Mouse (Mus musculus): ENCODE measurements around the gene Krt83. TPM values are rescaled to one million over a fixed set of nuclear protein-coding genes. Genes with fewer than 3 reads are reported as not detected.
"Not testable (repeated sequence)": the region's sequence is repeated elsewhere in the genome, so short reads cannot be mapped to it uniquely, and the experiment has no call there.

Krt83 gene
- polyA plus RNA-seq (2014; fragmentation: Nextera tagmentation; extraction: Ambion mirVana) = not detected in 2 replicates

GRCm38 (mm10) chr15:101491431-101491830 lies at the start of gene Krt83:
Krt83 (minus strand) TSS chr15:101491512.
- no peaks in the 10 kb centered on the region for H3K9me3 ChIP-seq (replicated peaks; ENCODE audit: control insufficient read depth, low read length)
- no peak within 1 kb of the TSS for H3K4me2 ChIP-seq (ENCODE audit: low read depth, low read length)
- no peak for ATAC-seq (replicated peaks; ENCODE audit: insufficient number of reproducible peaks, low FRiP score, low TSS enrichment, low read depth)
- no peak within 1 kb of the TSS for H3K9ac ChIP-seq (replicated peaks; ENCODE audit: low read length)
- no peak within 1 kb of the TSS for H3K4me3 ChIP-seq (ENCODE audit: low read depth, low read length)
- no peak within 1 kb of the TSS for H3K27ac ChIP-seq (replicated peaks; ENCODE audit: low read depth, low read length)
- H3K4me1 ChIP-seq (ENCODE audit: control insufficient read depth, insufficient read depth, low read length) = no peaks in the 10 kb centered on the region; the same call in 1 of the 2 replicates
- H3K27me3 ChIP-seq (ENCODE audit: control insufficient read depth, insufficient read depth, low read length) = no peaks in the 10 kb centered on the region
- 81% methylated on average over 6 of the region's 6 CpGs for WGBS
- no peak for DNase-seq (ENCODE audit: low spot score)
- H3K36me3 ChIP-seq (replicated peaks; ENCODE audit: control insufficient read depth, insufficient read depth, low read depth, low read length) = no peaks in the 10 kb centered on the region

DNA sequence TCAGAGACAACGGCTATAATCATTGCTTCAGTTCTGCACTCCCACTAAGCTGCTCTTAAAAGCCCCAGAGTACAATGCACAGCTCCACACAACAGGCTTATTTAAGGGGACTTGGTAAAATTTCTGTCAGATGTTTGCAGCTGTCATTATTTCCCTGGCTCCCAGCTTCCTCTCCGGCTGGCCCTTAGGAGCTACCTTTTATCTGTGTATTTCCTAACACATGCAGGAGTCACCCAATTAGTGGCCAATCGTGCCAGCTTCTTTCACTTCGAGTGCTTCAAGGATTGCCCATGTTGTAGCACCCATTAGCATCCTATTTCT lies 47.2 kb upstream of the Krt83 start:
- no peak overlapping the region for H3K9ac ChIP-seq (replicated peaks; ENCODE audit: low read length)
- no peak overlapping the region for H3K4me3 ChIP-seq (ENCODE audit: low read depth, low read length)
- H3K9me3 ChIP-seq (replicated peaks; ENCODE audit: control insufficient read depth, low read length) = no peaks in the 10 kb centered on the region
- 64% methylated on average over 4 of the region's 4 CpGs for WGBS
- ATAC-seq (replicated peaks; ENCODE audit: insufficient number of reproducible peaks, low FRiP score, low TSS enrichment, low read depth) (no peak), DNase-seq (ENCODE audit: low spot score) (no peak)
- no peaks in the 10 kb centered on the region for H3K27me3 ChIP-seq (ENCODE audit: control insufficient read depth, insufficient read depth, low read length)
- H3K36me3 ChIP-seq (replicated peaks; ENCODE audit: control insufficient read depth, insufficient read depth, low read depth, low read length) = no peaks in the 10 kb centered on the region
- no peak overlapping the region for H3K4me2 ChIP-seq (ENCODE audit: low read depth, low read length)
- H3K4me1 ChIP-seq (ENCODE audit: control insufficient read depth, insufficient read depth, low read length) = no peaks in the 10 kb centered on the region
- H3K27ac ChIP-seq (replicated peaks; ENCODE audit: low read depth, low read length) = no peak overlapping the region

DNA sequence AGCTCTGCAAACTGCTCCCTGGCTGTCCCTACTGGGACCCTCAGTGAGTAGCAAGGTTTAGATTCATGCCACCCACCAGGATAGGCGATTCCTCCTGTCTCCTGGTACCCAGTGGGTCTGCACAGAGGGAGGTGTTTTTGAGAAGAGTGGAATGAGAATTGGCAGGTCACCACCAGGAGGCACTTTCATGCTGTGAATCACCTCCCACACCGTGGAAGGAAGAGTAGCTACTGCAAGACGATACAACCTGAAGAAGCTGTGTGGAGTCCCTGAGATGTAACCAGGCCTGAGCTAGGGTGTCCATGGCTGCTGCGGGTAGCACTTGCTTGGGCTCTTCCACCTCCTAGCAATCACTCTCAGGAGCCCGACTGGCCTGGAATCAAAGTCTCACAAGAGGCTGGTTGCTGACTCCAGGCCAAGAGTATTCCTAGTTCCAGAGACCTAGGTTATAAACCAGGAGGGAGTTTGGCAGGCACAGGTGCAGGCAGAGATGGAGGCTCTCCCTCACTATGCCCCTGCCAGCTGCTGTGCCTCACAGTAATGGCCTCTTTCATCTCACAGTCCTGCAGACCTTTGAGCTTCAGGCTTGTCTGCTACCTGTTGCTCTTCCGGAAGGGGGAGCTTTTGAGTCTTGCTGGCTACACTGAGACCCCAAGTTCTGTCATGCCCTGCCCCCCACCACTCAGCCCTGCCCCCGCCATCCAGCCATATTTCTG lies 46.7 kb upstream of the Krt83 start:
- Histone ChIP-seq H3K36me3 (replicated peaks; ENCODE audit: control insufficient read depth, insufficient read depth, low read depth, low read length) (no peaks in the 10 kb centered on the region), H3K4me2 (ENCODE audit: low read depth, low read length) (no peak overlapping the region), H3K27ac (replicated peaks; ENCODE audit: low read depth, low read length) (no peak overlapping the region), H3K9me3 (replicated peaks; ENCODE audit: control insufficient read depth, low read length) (no peaks in the 10 kb centered on the region), H3K9ac (replicated peaks; ENCODE audit: low read length) (no peak overlapping the region), H3K27me3 (ENCODE audit: control insufficient read depth, insufficient read depth, low read length) (no peaks in the 10 kb centered on the region), H3K4me1 (ENCODE audit: control insufficient read depth, insufficient read depth, low read length) (no peaks in the 10 kb centered on the region), H3K4me3 (ENCODE audit: low read depth, low read length) (no peak overlapping the region)
- DNase-seq (ENCODE audit: low spot score) (peak; percentile 22), ATAC-seq (replicated peaks; ENCODE audit: insufficient number of reproducible peaks, low FRiP score, low TSS enrichment, low read depth) (no peak)
- WGBS = 35% methylated on average over 7 of the region's 7 CpGs

- Histone ChIP-seq H3K9ac (replicated peaks; ENCODE audit: low read length) (no peak overlapping the region), H3K36me3 (replicated peaks; ENCODE audit: control insufficient read depth, insufficient read depth, low read depth, low read length) (no peaks in the 10 kb centered on the region), H3K9me3 (replicated peaks; ENCODE audit: control insufficient read depth, low read length) (no peaks in the 10 kb centered on the region), H3K27ac (replicated peaks; ENCODE audit: low read depth, low read length) (no peak overlapping the region), H3K4me2 (ENCODE audit: low read depth, low read length) (no peak overlapping the region), H3K4me3 (ENCODE audit: low read depth, low read length) (no peak overlapping the region), H3K27me3 (ENCODE audit: control insufficient read depth, insufficient read depth, low read length) (no peaks in the 10 kb centered on the region), H3K4me1 (ENCODE audit: control insufficient read depth, insufficient read depth, low read length) (no peaks in the 10 kb centered on the region)
- WGBS = 66% methylated on average over 9 of the region's 9 CpGs
- ATAC-seq (replicated peaks; ENCODE audit: insufficient number of reproducible peaks, low FRiP score, low TSS enrichment, low read depth) = no peak; the same call in 1 of the 2 replicates
- DNase-seq (ENCODE audit: low spot score) = no peak
Measured at GRCm38 (mm10) chr15:101536054-101536850, 44.9 kb upstream of the Krt83 start.

DNA sequence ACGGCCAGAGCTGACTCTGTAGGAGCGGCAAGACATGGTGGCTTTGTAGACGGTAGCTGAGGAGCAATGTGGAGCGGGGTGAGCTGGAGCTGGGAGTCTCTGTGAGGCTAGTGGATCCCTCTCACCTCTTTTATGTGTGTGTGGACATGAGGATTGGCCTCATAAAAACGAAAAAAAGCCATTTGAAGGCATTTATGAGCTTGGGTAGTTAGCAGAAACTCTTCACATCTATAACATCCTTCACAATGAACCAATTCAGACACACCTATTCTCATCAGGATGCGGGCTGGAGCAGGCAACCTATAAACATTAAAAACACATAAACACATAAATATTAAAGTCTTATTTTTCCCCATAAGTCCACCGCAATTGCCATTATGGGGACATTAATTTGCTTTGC lies 41.4 kb upstream of the Krt83 start, which contains the start of gene Krt84:
TSS of gene Krt84 (minus strand) at position 101 of the 400 bp plus-strand sequence.
- H3K4me2 ChIP-seq (ENCODE audit: low read depth, low read length) = no peak within 1 kb of the TSS
- DNase-seq (ENCODE audit: low spot score) = no peak
- WGBS = 87% methylated on average over 7 of the region's 7 CpGs
- no peaks in the 10 kb centered on the region for H3K4me1 ChIP-seq (ENCODE audit: control insufficient read depth, insufficient read depth, low read length)
- no peak within 1 kb of the TSS for H3K4me3 ChIP-seq (ENCODE audit: low read depth, low read length)
- no peaks in the 10 kb centered on the region for H3K9me3 ChIP-seq (replicated peaks; ENCODE audit: control insufficient read depth, low read length)
- H3K9ac ChIP-seq (replicated peaks; ENCODE audit: low read length) = no peak within 1 kb of the TSS
- H3K36me3 ChIP-seq (replicated peaks; ENCODE audit: control insufficient read depth, insufficient read depth, low read depth, low read length) = no peaks in the 10 kb centered on the region
- no peaks in the 10 kb centered on the region for H3K27me3 ChIP-seq (ENCODE audit: control insufficient read depth, insufficient read depth, low read length)
- no peak for ATAC-seq (replicated peaks; ENCODE audit: insufficient number of reproducible peaks, low FRiP score, low TSS enrichment, low read depth)
- no peak within 1 kb of the TSS for H3K27ac ChIP-seq (replicated peaks; ENCODE audit: low read depth, low read length)

DNA sequence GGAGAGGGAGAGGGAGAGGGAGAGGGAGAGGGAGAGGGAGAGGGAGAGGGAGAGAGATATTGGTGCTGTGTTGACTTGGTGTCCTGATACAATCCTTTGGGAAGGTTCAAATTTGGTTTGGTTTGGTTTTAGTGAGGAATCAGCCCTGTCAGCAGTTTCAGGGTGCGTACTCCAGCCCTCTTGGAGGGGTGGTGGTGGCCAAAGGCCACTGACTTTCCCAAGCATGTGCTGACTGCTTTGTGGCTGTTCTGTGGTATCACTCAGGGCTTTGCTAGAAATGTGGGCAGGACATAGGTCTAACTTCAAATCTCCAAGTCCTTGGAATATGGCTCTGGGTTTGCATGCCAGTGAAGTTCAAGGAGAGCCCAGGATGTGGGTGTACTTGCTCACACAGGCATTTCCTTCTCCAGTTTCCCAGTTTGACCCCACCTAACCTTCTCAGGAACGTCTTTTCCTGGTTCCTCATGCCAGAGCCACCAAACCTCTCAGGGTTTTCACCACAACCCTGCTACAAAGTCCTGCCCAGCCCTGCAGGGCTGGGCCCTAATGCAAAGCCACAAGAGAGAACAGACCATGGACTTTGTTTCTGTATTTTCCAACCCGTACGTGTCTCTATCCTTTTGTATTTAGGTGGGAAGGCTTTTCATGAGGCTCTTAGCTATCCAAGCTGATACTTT lies 31.4 kb upstream of the Krt83 start:
- ATAC-seq (replicated peaks; ENCODE audit: insufficient number of reproducible peaks, low FRiP score, low TSS enrichment, low read depth) = no peak
- 68% methylated on average over 4 of the region's 4 CpGs for WGBS

GRCm38 (mm10) chr15:101519792-101520191 lies 28.5 kb upstream of the Krt83 start:
- ATAC-seq (replicated peaks; ENCODE audit: insufficient number of reproducible peaks, low FRiP score, low TSS enrichment, low read depth) (no peak), DNase-seq (ENCODE audit: low spot score) (peak; percentile 88)
- no peak overlapping the region for H3K4me2 ChIP-seq (ENCODE audit: low read depth, low read length)
- H3K4me1 ChIP-seq (ENCODE audit: control insufficient read depth, insufficient read depth, low read length) = no peaks in the 10 kb centered on the region
- H3K36me3 ChIP-seq (replicated peaks; ENCODE audit: control insufficient read depth, insufficient read depth, low read depth, low read length) = no peaks in the 10 kb centered on the region
- H3K9ac ChIP-seq (replicated peaks; ENCODE audit: low read length) = no peak overlapping the region
- no peak overlapping the region for H3K4me3 ChIP-seq (ENCODE audit: low read depth, low read length)
- H3K27ac ChIP-seq (replicated peaks; ENCODE audit: low read depth, low read length) = no peak overlapping the region
- H3K27me3 ChIP-seq (ENCODE audit: control insufficient read depth, insufficient read depth, low read length) = no peaks in the 10 kb centered on the region
- H3K9me3 ChIP-seq (replicated peaks; ENCODE audit: control insufficient read depth, low read length) = no peaks in the 10 kb centered on the region
- 7% methylated on average over 2 of the region's 2 CpGs for WGBS

More for the DNA sequence above, 31.4 kb upstream of the Krt83 start:
- no peaks in the 10 kb centered on the region for H3K9me3 ChIP-seq (replicated peaks; ENCODE audit: control insufficient read depth, low read length)
- no peak overlapping the region for H3K9ac ChIP-seq (replicated peaks; ENCODE audit: low read length)
- DNase-seq (ENCODE audit: low spot score) = no peak
- no peaks in the 10 kb centered on the region for H3K27me3 ChIP-seq (ENCODE audit: control insufficient read depth, insufficient read depth, low read length)
- H3K4me2 ChIP-seq (ENCODE audit: low read depth, low read length) = no peak overlapping the region
- no peaks in the 10 kb centered on the region for H3K4me1 ChIP-seq (ENCODE audit: control insufficient read depth, insufficient read depth, low read length)
- no peak overlapping the region for H3K4me3 ChIP-seq (ENCODE audit: low read depth, low read length)
- no peaks in the 10 kb centered on the region for H3K36me3 ChIP-seq (replicated peaks; ENCODE audit: control insufficient read depth, insufficient read depth, low read depth, low read length)
- H3K27ac ChIP-seq (replicated peaks; ENCODE audit: low read depth, low read length) = no peak overlapping the region

DNA sequence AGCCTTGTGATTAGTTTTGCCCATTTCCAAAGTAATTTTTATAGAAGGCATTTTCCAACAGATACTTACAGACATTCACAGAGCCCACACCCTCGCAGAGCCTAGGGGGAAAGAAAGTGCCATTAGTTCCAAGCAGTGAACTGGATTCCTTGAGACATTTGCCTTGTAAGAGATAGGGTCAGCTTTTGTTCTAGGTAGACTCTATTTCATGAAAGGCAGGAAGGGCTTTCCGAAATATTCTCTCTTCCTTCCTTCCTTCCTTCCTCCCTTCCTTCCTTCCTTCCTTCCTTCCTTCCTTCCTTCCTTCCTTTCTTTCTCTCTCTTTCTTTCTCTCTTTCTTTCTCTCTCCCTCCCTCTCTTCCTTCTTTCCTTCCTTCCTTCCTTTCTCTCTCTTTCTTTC lies 25.8 kb upstream of the Krt83 start, which contains the start of gene Gm49425:
TSS of gene Gm49425 (minus strand) at position 101 of the 400 bp plus-strand sequence.
- not testable (repeated sequence) for H3K4me1 ChIP-seq (ENCODE audit: control insufficient read depth, insufficient read depth, low read length); H3K4me3 ChIP-seq (ENCODE audit: low read depth, low read length); H3K9ac ChIP-seq (replicated peaks; ENCODE audit: low read length); H3K27ac ChIP-seq (replicated peaks; ENCODE audit: low read depth, low read length); ATAC-seq (replicated peaks; ENCODE audit: insufficient number of reproducible peaks, low FRiP score, low TSS enrichment, low read depth); DNase-seq (ENCODE audit: low spot score); H3K9me3 ChIP-seq (replicated peaks; ENCODE audit: control insufficient read depth, low read length); H3K36me3 ChIP-seq (replicated peaks; ENCODE audit: control insufficient read depth, insufficient read depth, low read depth, low read length); H3K4me2 ChIP-seq (ENCODE audit: low read depth, low read length); H3K27me3 ChIP-seq (ENCODE audit: control insufficient read depth, insufficient read depth, low read length)
- WGBS = 75% methylated on average over 2 of the region's 2 CpGs

Measured in embryonic facial prominence, embryonic 11.5 days (tissue).